Mouse (Mus musculus): ENCODE measurements around the gene Sfrp2.

The Sfrp2 gene

GRCm38 (mm10) chr3:83771160-83771869 lies 5.2 kb downstream of the Sfrp2 start:
- in situ Hi-C loops (cut with MseI, MboI): no loop called here

GRCm38 (mm10) chr3:83773281-83773680 lies 7.2 kb downstream of the Sfrp2 start:
- in situ Hi-C loops (cut with MseI, MboI): no loop called here

GRCm38 (mm10) chr3:83775403-83775802 lies 9.3 kb downstream of the Sfrp2 start:
- in situ Hi-C loops (cut with MseI, MboI): no loop called here

- in situ Hi-C loops (cut with MseI, MboI): no loop called here
Measured at GRCm38 (mm10) chr3:83781460-83782222, 15.5 kb downstream of the Sfrp2 start.

- in situ Hi-C loops (cut with MseI, MboI): no loop called here
Measured at GRCm38 (mm10) chr3:83783716-83784469, 17.8 kb downstream of the Sfrp2 start.

GRCm38 (mm10) chr3:83784726-83785125 lies 18.6 kb downstream of the Sfrp2 start:
- in situ Hi-C loops (cut with MseI, MboI): no loop called here

- in situ Hi-C loops (cut with MseI, MboI): no loop called here
Measured at GRCm38 (mm10) chr3:83787086-83787485, 21.0 kb downstream of the Sfrp2 start.

GRCm38 (mm10) chr3:83787776-83788305 lies 21.7 kb downstream of the Sfrp2 start:
- in situ Hi-C loops (cut with MseI, MboI): no loop called here

GRCm38 (mm10) chr3:83789651-83790451 lies 23.7 kb downstream of the Sfrp2 start:
- in situ Hi-C loops (cut with MseI, MboI): loop anchor here in 1 of 2 experiments (10.0 kb wide), 1 partner anchor 105 kb away; no protein-coding TSS in a partner anchor

GRCm38 (mm10) chr3:83791444-83791843 lies 25.3 kb downstream of the Sfrp2 start:
- in situ Hi-C loops (cut with MseI, MboI): loop anchor here in 1 of 2 experiments (10.0 kb wide), 1 partner anchor 103 kb away; no protein-coding TSS in a partner anchor

- in situ Hi-C loops (cut with MseI, MboI): loop anchor here in 1 of 2 experiments (10.0 kb wide), 1 partner anchor 98 kb away; no protein-coding TSS in a partner anchor
Measured at GRCm38 (mm10) chr3:83797098-83797497, 31.0 kb downstream of the Sfrp2 start.

- in situ Hi-C loops (cut with MseI, MboI): loop anchor here in 1 of 2 experiments (10.0 kb wide), 1 partner anchor 97 kb away; no protein-coding TSS in a partner anchor
Measured at GRCm38 (mm10) chr3:83797828-83798227, 31.7 kb downstream of the Sfrp2 start.

GRCm38 (mm10) chr3:83799486-83799885 lies 33.4 kb downstream of the Sfrp2 start:
- in situ Hi-C loops (cut with MseI, MboI): loop anchor here in 1 of 2 experiments (10.0 kb wide), 1 partner anchor 95 kb away; no protein-coding TSS in a partner anchor

- in situ Hi-C loops (cut with MseI, MboI): no loop called here
Measured at GRCm38 (mm10) chr3:83801649-83802155, 35.6 kb downstream of the Sfrp2 start.

- in situ Hi-C loops (cut with MseI, MboI): no loop called here
Measured at GRCm38 (mm10) chr3:83808483-83808882, 42.4 kb downstream of the Sfrp2 start.

- in situ Hi-C loops (cut with MseI, MboI): no loop called here
Measured at GRCm38 (mm10) chr3:83811987-83812386, 45.9 kb downstream of the Sfrp2 start.

- in situ Hi-C loops (cut with MseI, MboI): no loop called here
Measured at GRCm38 (mm10) chr3:83812863-83813262, 46.7 kb downstream of the Sfrp2 start.

- in situ Hi-C loops (cut with MseI, MboI): no loop called here
Measured at GRCm38 (mm10) chr3:83816372-83816925, 50.3 kb downstream of the Sfrp2 start.

GRCm38 (mm10) chr3:83823774-83824173 lies 57.7 kb downstream of the Sfrp2 start:
- in situ Hi-C loops (cut with MseI, MboI): no loop called here
